Mouse (Mus musculus): ENCODE measurements around the gene Copz2.

DNA sequence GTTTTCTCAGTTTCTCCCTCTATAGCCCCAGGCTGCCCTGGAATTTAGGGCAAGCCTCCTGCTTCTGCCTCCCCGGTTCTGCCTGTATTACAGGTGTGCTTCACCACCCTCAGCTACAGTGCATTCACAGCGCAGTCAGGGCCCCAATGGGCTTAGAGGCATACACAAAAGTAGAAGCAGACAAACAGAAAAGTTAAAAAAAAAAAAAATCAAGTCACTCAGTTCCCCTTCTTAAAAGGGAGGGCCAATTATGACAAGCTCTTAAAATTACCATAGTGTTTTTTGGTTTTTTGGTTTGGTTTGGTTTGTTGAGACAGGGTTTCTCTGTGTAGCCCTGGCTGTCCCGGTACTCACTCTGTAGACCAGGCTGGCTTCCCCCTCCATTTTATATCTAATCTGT, 17.1 kb upstream of the Copz2 start:
- TF ChIP-seq CTCF (conservative IDR thresholded peaks at IDR 0.05; ENCODE audit: low read length) (no peak), NANOG (IDR thresholded peaks at IDR 0.05; ENCODE audit: borderline replicate concordance, low read length) (no peak), POU5F1 (IDR thresholded peaks at IDR 0.05; ENCODE audit: borderline replicate concordance, low read length) (no peak)

Data from E14TG2a.4 (cell line).